Mouse (Mus musculus) lung, postnatal 25 days (tissue): ENCODE measurements at regions not wholly inside any gene's neighbourhood (a gene's known extent, or its start where the extent isn't known, plus 50 kb on each side); places are given as distances from the start of the nearest gene placed in this dataset.
A peak's percentile ranks its signal among the peaks of the same experiment; 100 is the strongest.
"Not testable (repeated sequence)": the region's sequence is repeated elsewhere in the genome, so short reads cannot be mapped to it uniquely, and the experiment has no call there.

ENCODE experiments used
- DNase-seq: peaks from one replicate; pipeline ENCODE4 v3.0.0; 2022; ENCODE audit warnings: low spot score

DNA sequence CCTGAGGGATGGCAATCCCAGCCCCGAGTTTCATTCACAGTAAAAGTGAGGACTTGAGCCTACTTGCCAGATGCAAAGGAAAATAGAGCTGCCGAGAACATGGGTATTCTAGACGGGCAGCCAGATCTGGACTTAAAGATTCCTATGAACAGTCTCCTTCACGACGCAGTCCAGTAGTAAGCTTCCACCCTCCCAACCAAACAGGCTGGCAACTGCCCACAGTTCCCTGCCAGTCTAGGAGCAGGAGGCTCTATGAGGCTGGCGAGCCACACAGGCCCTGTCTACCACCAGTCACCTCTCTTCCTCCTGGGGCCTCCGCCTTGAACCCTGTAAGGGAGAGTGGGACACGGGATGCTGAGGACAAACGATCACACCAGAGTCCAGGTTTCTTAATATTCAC is 153.5 kb upstream of the Snrpn start:
- DNase-seq, result no peak

- DNase-seq, result not testable (repeated sequence)
Measured at GRCm38 (mm10) chr7:60244187-60244866, 104.3 kb upstream of the Snrpn start.

GRCm38 (mm10) chr7:60243746-60244145 is 103.7 kb upstream of the Snrpn start:
- peak; percentile 24 for DNase-seq

DNA sequence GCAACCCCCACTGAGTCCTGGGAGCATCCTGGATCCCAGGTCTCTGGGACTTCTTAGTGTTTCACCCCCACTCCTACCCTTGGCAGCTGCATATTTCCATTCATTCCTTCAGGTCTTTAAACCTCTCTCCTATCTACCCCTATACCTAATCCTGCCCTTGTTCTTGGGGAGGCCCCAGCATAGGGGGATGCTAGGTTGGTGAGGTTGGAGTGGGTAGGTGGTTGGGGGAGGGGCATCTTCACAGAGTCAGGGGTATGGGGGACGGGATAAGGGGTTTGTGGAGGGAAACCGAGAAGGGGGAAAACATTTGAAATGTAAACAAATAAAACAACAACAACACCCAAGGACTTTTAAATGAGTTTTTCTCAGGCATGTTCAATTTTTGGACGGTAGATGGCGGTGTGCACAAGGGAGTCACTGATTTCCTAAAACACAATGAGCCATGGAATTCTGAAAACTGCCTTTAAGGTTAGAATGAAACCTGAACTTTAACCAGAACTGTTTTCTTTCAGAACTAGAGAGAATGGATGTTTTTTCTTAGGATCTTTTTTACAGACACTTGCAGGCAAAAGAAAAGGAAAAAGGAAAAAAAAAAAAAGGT is 98.7 kb upstream of the Snrpn start:
- DNase-seq, result not testable (repeated sequence)

DNA sequence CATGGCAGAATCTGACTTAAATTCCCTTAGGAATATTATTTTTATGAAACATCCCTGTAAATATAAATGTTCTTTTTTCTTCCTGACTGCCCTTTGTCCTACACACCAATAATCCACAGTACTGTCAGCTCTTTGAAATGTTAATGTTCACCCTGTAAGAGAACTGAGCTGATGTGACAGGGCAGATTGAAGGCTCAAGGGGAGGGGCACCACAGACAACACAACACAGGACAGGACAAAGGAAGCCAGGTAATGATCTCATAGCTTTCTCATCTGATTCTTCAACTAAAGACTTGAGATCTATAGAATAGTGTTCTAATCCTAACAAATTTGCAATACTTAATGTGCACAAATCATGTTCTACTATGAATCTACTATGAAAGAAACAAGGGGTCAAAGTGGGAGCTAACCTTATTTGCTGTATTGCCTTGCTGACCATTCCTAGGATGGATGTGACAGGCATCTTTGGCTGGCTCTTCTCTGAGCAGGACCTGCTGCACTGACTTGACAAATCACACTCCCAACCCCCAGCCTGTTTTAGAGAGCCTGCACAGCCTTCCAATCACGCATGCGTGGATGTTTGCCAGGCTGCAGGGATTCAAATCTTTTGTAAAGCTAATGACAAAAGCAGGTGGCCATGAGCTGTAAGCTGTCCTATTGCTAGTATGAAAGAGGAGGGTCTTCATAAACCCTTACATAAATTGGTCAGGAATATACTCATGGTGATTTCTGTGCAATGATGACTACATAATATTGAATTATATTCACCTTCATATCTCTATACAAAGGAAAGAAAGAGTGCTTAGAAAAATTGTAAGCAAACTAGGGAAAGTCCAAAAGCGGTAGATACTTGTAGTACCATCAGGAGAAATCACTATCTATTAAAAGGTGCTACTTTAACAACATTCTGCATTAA is 76.6 kb upstream of the Snrpn start:
- DNase-seq, result not testable (repeated sequence)
